Mouse (Mus musculus): Measurements from ENCODE around the gene Wfdc21.
A peak's percentile ranks its signal among the peaks of the same experiment; 100 is the strongest.

Gene Wfdc21

DNA sequence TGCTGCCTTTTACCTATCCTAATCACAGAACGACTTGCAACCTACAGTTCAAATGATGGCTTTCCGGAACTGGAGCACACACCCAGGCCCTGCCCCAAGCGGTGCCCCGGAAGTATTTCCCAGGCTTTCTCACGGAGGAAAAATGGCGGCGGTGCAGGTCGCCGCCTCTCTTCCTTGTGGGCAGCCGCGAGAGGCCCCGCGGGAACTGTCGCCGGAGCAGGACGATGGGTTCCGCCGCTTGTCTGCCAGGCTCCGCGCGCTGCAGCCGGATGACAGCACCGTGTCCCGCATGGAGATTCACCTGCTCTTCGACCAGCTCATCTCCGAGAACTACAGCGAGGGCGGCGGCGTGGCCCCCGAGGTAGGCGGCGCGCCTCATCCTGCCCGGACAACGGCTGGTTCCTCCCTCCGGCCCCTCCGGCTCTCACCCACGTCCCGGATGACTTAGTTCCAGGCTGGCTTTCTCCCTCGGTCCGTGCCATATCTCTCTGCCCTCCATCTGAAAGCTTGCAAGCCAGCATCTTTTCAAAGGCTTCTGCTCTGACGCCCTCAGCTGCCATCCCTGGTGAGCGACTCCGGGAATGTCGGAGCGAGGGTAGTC, 6.9 kb downstream of the Wfdc21 start, which contains the start of gene Heatr6:
Gene Heatr6 (plus strand): TSS at position 116 of the 601 bp plus-strand sequence.
- DNase-seq (ENCODE audit: low spot score in 2 of 2): peak; percentile 83 to 88

DNA sequence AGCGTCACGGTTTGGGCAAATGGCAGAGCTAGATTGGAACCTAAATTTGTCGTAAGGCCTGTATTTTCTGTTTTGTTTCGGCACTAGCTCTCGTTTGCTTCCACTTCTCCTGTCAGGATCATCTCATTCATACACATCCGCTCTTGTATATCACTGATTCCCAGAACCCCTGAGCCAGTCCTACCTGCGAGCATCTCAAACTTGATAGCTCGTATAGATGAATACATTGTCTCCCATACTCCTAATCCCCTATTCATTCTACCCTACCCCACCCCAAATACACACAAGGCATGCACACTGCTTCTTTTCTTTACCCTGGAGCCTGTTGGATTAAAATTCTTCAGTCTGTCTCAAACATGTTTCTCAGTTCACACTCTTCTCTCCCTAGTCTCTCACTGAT, 7.5 kb downstream of the Wfdc21 start:
- no peak for DNase-seq (ENCODE audit: low spot score in 2 of 2)

DNA sequence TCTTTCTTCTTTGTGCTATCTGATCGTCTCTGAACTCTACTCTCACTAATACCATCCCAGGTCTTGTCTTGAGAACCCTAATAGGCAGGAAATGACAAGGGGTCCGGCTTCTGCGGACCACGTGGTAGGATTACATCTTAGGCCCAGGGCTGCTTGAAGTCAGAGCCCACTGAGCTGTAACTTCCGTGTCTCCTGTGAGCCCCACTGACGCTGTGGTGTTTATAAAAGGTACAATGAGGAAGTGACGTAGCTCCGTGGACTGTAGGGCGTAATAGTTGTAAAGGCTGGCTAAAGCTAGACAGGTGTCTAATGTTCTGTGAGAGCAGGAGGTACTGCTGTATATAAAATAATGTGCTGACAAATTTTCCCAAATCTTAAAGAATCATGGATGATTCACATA, 20.6 kb downstream of the Wfdc21 start:
- DNase-seq (ENCODE audit: low spot score in 2 of 2): no peak

DNA sequence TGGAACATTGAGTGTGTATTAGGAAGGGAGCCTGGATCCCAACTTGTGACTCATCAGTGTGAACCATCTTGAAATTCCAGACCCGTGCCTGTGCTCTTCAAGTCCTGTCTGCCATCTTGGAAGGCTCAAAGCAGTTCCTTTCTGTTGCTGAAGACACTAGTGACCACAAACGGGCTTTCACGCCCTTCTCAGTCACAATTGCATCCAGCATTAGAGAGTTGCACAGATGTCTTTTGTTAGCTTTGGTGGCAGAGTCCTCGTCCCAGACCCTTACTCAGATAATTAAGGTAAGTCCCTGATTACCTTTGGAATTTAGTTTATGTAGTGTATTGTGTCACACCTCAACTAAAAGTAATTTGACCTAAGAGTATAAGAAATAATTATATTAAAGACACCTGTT, 22.2 kb downstream of the Wfdc21 start:
- DNase-seq (ENCODE audit: low spot score in 2 of 2): no peak

DNA sequence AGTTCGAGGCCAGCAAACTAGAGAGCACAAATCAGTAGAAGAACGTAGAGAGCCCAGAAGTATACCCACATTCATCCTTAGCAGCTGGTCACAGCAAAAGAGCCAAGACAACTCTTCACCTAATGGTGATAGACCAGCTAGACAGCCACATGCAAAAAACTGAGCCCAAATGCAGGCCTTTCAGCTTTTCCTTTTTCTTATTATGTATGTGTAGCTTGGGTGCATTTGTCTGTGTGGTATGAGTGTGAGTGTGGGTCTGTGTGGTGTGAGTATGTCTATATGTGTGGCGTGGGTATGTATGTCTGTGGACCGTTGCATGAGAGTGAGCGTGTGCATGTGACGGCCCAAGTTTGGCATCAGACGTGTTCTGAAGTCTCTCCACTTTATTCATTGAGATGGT, 24.3 kb downstream of the Wfdc21 start:
- no peak for DNase-seq (ENCODE audit: low spot score in 2 of 2)

DNA sequence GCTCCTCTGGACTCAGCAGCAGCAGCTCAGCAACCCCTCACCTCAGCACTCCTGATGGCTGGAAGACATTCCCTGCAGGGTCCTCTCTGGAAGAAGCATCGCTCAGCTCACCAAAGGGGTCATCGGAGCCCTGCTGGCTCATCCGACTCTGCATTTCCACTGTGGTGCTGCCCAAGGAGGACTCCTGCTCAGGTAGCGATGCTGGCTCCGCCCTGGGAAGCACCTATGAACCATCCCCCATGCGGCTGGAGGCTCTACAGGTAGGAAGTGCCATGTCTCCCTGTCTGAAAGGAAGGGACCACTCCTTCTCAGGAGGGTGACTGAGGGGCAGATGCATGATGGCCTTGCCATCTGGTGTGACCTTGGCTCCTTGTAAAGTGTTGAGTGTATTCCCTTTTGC, 25.6 kb downstream of the Wfdc21 start:
- DNase-seq (ENCODE audit: low spot score in 2 of 2): no peak

DNA sequence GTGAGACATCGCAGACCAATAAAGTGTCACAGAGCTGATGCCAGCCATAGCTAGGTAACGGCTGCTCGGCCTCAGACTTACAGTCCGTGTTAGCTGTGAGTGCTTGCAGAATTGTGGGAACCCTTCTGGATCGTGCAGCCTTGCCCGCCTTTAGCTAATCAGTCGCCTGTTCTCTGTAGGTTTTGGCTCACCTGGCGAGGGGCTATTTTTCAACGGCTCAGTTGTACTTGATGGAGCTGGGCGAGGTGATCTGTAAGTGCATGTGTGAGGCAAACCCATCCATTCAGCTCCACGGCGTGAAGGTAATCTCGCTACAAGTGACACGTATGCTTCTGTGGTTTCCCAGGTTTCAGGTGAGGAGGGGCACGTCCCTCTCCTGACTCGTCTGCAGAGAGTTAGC, 27.0 kb downstream of the Wfdc21 start:
- DNase-seq (ENCODE audit: low spot score in 2 of 2): no peak

DNA sequence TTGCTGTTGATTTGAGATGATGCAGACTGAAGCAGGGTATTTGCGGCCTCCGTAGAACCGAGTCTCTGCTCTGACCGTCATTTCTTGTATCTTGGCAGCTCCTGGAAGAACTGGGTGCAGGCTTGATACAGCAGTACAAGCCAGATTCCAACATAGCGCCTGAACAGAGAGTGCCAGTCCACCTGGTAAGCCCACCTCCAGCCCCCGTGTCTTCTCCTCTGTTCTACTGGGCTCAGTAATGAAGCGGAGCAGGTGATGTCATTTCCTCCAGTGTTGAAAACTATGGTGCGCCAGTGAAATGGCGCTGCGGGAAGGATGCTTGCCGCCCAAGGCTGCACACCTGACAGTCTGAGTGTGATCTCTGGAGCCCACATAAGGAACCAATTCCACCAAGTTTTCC, 27.6 kb downstream of the Wfdc21 start:
- no peak for DNase-seq (ENCODE audit: low spot score in 2 of 2)

DNA sequence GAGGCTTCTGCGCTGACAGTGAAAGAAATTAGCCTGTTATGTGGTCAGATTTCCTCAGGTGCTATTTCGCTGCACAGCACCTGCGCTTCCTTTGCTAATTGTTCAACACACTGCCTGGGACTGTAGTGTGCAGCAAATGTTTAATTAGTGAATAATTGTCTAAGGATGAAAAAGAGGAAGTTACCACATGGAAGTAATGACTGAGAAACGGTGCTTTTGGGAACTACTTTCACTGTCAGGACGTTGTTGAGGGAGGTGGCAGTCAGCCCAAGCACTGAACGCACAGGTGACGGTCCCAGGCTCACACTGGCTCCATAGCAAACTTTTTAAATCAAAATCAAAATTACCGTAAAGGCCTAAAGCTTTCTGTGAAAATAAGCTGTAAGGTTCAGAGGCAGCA, 30.1 kb downstream of the Wfdc21 start:
- DNase-seq (ENCODE audit: low spot score in 2 of 2): no peak

DNA sequence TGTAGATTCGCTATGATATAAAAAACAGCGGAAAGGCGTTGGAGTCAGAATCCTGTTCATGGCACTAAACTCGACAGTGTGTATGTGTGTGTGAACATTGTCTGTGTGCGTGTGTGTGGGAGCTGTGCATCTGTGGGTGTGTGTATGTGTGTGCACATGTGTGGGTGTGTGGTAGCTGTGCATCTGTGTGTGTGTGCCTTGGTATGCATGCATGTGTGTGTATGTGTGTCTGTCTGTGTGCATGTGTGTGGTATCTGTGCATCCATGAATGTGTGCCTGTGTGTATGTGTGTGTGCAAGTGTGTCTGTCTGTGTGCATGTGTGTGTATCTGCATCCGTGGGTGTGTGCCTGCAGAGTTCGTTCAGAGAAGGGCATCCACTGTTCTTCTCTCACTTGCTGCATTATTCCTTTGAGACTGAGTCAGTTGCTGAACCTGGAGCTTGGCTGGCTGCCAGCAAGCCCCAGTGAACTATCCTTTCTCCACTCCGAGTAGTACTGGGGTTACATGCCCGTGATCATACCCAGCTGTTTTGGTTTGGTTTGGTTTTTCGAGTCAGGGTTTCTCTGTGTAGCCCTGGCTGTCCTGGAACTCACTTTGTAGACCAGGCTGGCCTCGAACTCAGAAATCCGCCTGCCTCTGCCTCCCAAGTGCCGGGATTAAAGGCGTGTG, 37.3 kb downstream of the Wfdc21 start:
- no peak for DNase-seq (ENCODE audit: low spot score in 2 of 2)

DNA sequence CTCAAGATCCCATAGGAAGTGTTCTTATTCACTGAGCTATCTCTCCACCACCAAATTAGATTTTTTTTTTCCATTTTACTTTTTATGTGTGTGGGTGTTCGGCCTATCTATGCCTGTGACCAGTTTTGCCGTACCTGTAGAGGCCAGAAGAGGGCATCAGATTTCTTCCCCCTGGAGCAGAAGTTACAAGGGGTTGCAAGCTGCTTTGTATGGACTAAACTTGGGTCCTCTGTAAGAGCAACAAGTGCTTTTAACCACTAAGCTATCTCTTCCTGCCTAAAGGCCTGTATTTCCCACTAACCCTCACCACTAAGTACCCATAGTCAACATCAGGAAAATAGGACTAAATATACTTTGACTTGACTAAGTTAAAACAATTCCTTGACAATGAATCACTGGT, 37.9 kb downstream of the Wfdc21 start:
- DNase-seq (ENCODE audit: low spot score in 2 of 2): no peak

DNA sequence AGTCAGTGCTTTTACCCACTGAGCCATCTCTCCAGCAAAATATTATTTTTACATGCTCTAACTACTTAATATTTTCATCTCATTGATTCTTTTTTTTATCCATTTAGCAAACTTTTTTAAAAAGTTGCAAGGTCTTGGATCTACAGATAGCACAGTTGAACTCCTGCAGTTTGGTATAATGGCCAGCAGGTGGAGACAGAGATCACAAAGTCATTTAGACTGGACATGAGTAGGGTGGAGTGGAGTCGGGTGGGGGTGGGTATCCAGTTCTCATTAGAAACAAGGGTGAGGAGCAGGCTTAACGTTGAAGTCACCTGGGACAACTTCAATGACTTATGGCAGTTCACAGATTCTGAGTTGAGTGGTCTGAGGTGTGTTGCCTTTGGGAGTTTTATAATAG, 38.6 kb downstream of the Wfdc21 start:
- DNase-seq (ENCODE audit: low spot score in 2 of 2): peak; percentile 39 to 55

DNA sequence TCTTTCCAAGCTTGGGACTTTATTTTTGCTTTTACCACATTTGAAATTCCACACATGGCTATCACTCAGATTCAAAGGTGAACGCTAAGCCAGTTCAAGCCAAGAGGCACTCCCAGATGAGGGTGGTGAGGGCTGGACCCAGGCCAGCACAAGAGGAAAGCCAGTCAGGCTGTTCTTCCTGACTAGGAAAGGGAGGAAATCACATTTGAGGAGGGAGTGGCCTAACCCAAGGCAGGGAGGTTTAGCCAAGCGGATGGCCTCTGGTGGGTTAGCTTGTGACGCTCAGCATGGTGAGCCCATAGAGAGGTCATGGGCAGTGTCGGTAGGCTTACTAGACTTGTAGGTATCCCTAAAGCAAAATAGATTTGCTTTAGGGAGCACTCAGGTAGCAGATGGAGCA, 40.1 kb downstream of the Wfdc21 start:
- DNase-seq (ENCODE audit: low spot score in 2 of 2): peak in 1 of 2 experiments; percentile 38

DNA sequence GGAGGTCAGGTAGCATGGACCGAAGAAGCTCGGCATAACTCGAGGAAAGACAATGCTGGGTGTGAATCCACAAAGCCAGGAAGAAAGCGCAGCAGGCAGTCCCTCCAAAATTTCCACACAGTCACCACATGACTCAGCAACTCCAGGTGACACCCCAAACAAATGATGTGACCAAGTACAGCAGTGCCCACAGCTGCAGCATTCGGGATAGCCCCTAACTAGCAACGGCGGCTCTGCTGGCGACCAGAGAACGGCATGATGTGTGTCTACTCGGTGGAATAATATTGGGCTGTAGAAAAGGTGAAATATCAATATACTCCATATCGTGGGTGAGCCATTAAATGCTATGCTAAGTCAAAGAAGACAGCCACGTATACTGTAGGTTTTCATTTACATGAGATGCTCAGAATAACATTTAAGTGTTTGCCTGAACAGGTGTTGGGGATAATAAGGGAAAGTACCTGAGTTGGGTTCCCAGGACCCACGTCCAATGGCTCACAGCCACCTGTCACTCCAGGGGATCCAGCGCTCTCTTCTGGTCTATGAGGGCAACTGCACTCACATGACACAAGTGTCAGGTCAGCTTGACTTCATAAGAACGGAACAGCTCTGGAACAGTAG, 40.8 kb downstream of the Wfdc21 start:
- DNase-seq (ENCODE audit: low spot score in 2 of 2): no peak

DNA sequence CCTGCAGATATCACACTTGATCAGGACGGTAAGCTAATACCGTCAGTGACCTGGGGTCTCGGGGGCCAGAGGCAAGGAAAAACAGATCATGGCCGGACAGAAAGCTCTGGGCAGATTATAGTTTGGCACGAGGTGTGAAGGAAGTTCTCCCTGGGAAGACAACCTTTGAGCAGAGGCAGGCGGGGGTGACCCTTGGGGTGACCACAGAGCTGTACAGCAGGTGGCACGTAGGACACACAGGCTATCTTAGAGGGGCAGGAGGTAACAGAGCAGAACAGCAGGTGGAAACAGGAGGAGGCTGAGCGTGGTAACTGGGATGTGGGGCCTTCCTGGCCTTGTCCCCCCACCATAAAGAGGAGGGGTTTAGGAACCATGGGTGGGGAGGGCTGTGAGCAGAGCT, 41.6 kb downstream of the Wfdc21 start:
- DNase-seq (ENCODE audit: low spot score in 2 of 2): no peak

DNA sequence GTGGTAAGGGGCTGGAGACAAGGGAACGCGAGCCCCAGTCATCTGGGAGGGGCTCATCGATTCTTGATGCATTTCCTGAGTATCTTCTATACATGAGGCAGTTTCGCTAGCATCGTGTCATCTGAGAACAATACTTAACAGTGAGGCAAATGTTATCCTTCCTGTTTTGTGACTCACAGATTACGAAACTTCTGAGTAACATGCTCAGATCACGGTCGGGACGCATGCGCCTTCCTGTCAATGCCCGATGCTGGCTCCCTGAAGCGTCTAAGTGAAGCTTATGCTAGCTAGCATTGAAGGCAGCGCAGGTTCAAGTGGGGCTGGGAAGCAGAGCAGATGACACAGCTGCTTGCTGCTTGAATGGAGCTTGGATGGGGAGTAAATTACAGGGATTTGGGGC, 42.5 kb downstream of the Wfdc21 start:
- DNase-seq (ENCODE audit: low spot score in 2 of 2): peak; percentile 51 to 68

DNA sequence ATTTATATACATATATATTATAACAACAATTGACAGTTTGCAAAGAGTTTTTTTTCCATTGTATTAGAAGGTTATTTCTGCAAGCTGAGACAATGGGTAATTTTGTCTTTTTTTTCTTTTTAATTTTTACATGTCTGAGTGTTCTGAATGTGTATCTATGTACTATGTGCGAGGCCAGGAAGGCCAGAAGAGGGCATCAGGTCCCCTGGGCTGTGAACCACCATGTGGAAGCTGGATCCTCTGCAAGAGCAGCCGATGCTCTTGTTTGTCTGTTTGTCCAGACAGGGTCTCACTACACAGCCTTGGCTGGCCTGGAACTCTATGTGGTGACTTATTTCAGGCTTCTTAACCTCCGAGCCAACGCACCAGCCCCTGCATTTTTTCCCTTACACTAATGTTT, 44.4 kb downstream of the Wfdc21 start:
- DNase-seq (ENCODE audit: low spot score in 2 of 2): no peak

DNA sequence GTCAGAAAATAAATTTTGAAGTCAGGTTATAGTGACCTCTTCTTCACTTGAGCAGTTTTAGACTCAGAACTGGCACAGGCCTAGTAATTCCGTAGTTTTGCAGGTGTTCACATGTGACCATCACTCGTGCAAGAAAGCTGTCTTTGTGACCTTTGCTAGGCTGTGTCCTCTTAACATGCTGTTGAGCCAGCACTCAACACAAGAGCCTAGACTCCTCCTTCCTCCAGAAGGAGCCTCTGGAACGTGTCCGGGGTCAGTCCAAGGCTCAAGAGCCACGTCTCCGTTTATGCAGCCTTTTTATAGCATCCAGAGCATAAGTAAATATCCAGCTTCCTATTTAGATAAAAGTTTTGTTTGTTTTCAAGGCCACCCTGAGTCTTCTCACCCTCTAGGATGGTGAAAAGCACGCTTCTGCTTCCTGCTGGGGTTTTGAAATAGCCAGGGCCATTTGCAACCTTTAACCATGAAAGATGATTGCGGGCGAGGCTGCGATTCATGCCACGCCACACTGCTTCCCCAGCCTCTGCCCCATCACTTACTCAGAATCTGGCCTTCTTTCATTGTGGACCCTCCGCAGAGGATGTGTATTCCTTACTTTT, 45.7 kb downstream of the Wfdc21 start:
- DNase-seq (ENCODE audit: low spot score in 2 of 2): no peak

DNA sequence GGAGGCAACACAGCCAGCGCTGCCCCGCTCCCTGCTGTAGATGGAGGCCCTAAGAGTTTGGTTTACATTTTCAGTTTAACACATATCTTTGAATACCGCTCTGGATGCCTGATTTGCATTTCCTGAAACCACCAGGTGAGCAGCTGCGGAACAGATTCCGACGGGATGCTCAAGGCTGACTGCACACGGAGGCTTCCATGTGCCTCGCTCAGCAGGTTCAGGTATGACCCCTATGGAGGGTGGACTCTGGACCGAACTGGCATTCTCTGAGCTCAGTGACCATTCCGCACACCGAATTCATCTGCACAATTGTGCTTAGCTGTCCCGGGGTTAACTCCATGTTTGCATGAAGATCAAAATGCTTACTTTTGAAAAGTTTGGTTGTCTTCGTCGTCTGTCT, 46.5 kb downstream of the Wfdc21 start:
- DNase-seq (ENCODE audit: low spot score in 2 of 2): no peak

DNA sequence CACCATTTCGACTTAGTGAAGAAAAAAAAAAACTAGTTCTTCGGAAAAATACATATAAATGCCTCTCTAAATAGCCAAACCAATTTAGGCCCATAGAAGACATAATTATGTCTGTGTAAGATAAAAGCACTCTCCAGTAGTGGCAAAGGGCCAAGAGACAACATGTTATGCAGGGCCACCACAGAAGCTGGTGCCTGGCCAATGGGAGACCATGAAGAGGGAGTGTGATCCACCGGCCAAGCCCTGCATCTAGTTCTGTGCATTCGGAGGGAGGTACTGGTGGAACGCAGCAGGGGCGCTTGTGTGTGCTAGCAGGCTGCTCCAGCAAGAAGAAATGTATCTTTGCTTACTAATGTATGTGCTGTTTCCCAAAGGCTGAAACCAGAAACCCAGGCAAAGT, 49.4 kb downstream of the Wfdc21 start:
- no peak for DNase-seq (ENCODE audit: low spot score in 2 of 2)

DNA sequence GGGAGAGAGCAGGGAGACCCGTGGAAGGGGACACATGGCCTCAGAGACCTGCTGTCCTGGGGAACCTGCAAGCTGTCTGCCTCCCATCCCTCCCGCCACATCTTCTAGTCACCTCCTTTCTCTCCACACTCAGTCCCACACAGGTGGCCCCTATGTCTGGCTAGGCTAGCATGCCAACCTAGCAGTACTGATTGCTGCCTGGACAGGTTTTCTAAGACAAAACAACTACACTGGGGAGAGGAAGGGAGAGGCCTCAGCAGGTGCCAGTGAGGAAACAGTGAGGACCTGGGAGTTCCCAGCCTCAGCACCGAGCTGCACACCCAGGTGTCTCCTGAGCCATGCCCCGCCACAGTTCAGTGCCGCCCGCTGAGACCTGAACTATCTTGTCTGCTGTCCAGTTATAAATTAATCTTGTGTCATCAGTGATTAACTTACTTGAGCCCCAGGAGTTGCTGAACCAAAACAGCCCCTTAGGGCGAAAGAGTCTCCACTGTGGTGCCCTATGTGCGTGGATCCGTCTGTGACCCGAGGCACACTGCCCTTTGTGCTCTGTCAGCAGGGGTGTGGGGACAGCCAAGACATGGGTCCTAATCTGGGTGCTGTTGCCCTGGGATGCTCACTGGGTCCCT, 50.4 kb downstream of the Wfdc21 start:
- no peak for DNase-seq (ENCODE audit: low spot score in 2 of 2)

DNA sequence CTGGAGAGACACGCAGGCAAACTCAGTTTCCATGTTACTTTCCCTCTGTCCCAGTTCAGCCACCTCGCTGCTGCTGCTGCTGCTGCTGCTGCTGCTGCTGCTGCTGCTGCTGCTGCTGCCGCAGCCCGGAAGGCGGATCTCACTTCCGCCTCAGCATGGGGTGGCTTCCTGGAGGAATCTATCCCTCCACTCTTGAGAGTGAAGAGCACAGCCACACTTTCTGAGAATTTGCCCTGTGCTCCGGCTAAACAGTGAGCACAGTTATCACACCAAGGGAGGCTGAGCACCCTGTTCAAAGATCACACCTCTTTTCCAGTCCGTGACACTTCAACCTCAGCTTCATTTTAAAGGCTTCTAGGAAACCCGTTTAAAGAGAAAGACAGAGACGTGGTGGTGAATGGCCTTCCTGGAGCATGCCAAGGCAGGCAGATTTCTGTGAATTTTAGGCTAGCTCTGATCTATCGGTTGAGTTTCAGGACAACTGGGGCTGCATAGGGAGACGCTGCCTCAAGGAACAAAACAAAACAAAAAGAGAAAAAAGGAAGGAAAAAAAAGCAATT, 53.2 kb downstream of the Wfdc21 start:
- DNase-seq (ENCODE audit: low spot score in 2 of 2): no peak
